Mouse (Mus musculus) C2C12 (cell line): ENCODE results near the gene Sh3bp1. TPM values are rescaled to one million over a fixed set of nuclear protein-coding genes. Genes with fewer than 3 reads are reported as not detected.
A peak's percentile ranks its signal among the peaks of the same experiment; 100 is the strongest.
"Not testable (repeated sequence)": the region's sequence is repeated elsewhere in the genome, so short reads cannot be mapped to it uniquely, and the experiment has no call there.

Experiments used
- H3K27me3 ChIP-seq: one replicate; pipeline ENCODE4 v1.6.1; 2011; ENCODE audit not compliant: control insufficient read depth, insufficient read depth, insufficient read length
- H3K36me3 ChIP-seq: one replicate; pipeline ENCODE4 v1.6.1; 2011; ENCODE audit not compliant: control insufficient read depth, insufficient read depth
- H3K4me3 ChIP-seq: one replicate; pipeline ENCODE4 v1.5.1; 2011; ENCODE audit warnings: mild to moderate bottlenecking, control low read depth; ENCODE audit not compliant: poor library complexity, insufficient read depth, severe bottlenecking
- H3K79me2 ChIP-seq: one replicate; pipeline ENCODE4 v1.6.1; 2011; ENCODE audit not compliant: control insufficient read depth, insufficient read depth
- H3K79me3 ChIP-seq: one replicate; pipeline ENCODE4 v1.6.1; 2011; ENCODE audit warnings: low read depth, control low read depth
- H3ac ChIP-seq: one replicate; pipeline ENCODE3; 2011; ENCODE audit warnings: low read depth; ENCODE audit not compliant: control insufficient read depth, insufficient read length
- CEBPB ChIP-seq: IDR thresholded peaks from one replicate; pipeline ENCODE4 v1.6.1; 2011; ENCODE audit warnings: low read depth, mild to moderate bottlenecking, control low read depth, moderate library complexity
- CTCF ChIP-seq: IDR thresholded peaks from one replicate; pipeline ENCODE4 v1.5.1; 2011; ENCODE audit not compliant: control insufficient read depth, insufficient read depth, insufficient read length
- FOSL1 ChIP-seq: IDR thresholded peaks from one replicate; pipeline ENCODE4 v1.8.0; 2011; ENCODE audit warnings: mild to moderate bottlenecking, low read length; ENCODE audit not compliant: poor library complexity, insufficient read depth, severe bottlenecking
- MAX ChIP-seq: IDR thresholded peaks from one replicate; pipeline ENCODE4 v1.6.1; 2011; ENCODE audit warnings: mild to moderate bottlenecking, control low read depth
- MYOD1 ChIP-seq: IDR thresholded peaks from one replicate; pipeline ENCODE4 v1.6.1; 2011; ENCODE audit warnings: low read depth; ENCODE audit not compliant: control insufficient read depth, insufficient read length
- MYOG ChIP-seq: IDR thresholded peaks from one replicate; pipeline ENCODE4 v1.6.1; 2011; ENCODE audit not compliant: control insufficient read depth, insufficient read length; ENCODE audit errors: extremely low read depth
- USF1 ChIP-seq: IDR thresholded peaks from one replicate; pipeline ENCODE4 v1.6.1; 2011; ENCODE audit warnings: low read depth, mild to moderate bottlenecking, control low read depth, moderate library complexity
- polyA plus RNA-seq: library from polyadenylated mRNA; unstranded; fragments of >200 nt; fragmentation: generic; extraction: Trizol; gene quantifications from one replicate; pipeline ENCODE4 v1.2.1, GENCODE M21; 2012; ENCODE audit warnings: missing spikeins

The Sh3bp1 gene
- polyA plus RNA-seq, 1 experiment, result 23.4 TPM

- Histone ChIP-seq H3K36me3 (peaks cover 12% of the 10 kb centered on the region), H3K79me3 (peaks cover 6% of the 10 kb centered on the region), H3K27me3 (no peaks in the 10 kb centered on the region), H3ac (no peak overlapping the region), H3K4me3 (peak overlapping the region; percentile 98), H3K79me2 (peaks cover 26% of the 10 kb centered on the region)
- no peak for TF ChIP-seq USF1
- TF ChIP-seq MYOD1, result no peak
- no peak for TF ChIP-seq FOSL1
- TF ChIP-seq CTCF, result peak; percentile 56
- no peak for TF ChIP-seq MYOG
- no peak for TF ChIP-seq CEBPB
- TF ChIP-seq MAX, result peak; percentile 24
These were observed 23.3 kb upstream of the Sh3bp1 start for GRCm38 (mm10) chr15:78876258-78876696.

GRCm38 (mm10) chr15:78876991-78877809 lies 22.4 kb upstream of the Sh3bp1 start, which contains the start of gene Gga1:
Gene Gga1 (plus strand): TSS chr15:78877190.
- peaks cover 22% of the 10 kb centered on the region for H3K36me3 ChIP-seq
- H3K79me3 ChIP-seq, result peaks cover 6% of the 10 kb centered on the region
- H3K4me3 ChIP-seq, result peak within 1 kb of the TSS; percentile 98
- H3K27me3 ChIP-seq, result no peaks in the 10 kb centered on the region
- TF ChIP-seq USF1 (no peak), MAX (peak; percentile 60), CTCF (peak; percentile 30)
- peak within 1 kb of the TSS; percentile 66 for H3ac ChIP-seq
- peaks cover 26% of the 10 kb centered on the region for H3K79me2 ChIP-seq

GRCm38 (mm10) chr15:78877810-78878390 lies 21.7 kb upstream of the Sh3bp1 start:
- Histone ChIP-seq H3K27me3 (no peaks in the 10 kb centered on the region), H3K36me3 (peaks cover 28% of the 10 kb centered on the region), H3K79me2 (peaks cover 26% of the 10 kb centered on the region), H3K79me3 (peaks cover 6% of the 10 kb centered on the region), H3K4me3 (peak overlapping the region; percentile 98), H3ac (peak overlapping the region; percentile 66)
- no peak for TF ChIP-seq MAX
- TF ChIP-seq CTCF, result no peak
- TF ChIP-seq FOSL1, result no peak
- no peak for TF ChIP-seq MYOG
- no peak for TF ChIP-seq USF1
- TF ChIP-seq CEBPB, result no peak
- no peak for TF ChIP-seq MYOD1

GRCm38 (mm10) chr15:78878792-78879516 lies 20.6 kb upstream of the Sh3bp1 start:
- H3K27me3 ChIP-seq, H3ac ChIP-seq, H3K79me3 ChIP-seq, H3K4me3 ChIP-seq: not testable (repeated sequence)
- H3K79me2 ChIP-seq, result peaks cover 26% of the 10 kb centered on the region
- H3K36me3 ChIP-seq, result peaks cover 38% of the 10 kb centered on the region

GRCm38 (mm10) chr15:78880432-78880831 lies 19.1 kb upstream of the Sh3bp1 start:
- Histone ChIP-seq H3K79me3 (peaks cover 6% of the 10 kb centered on the region), H3K79me2 (peaks cover 26% of the 10 kb centered on the region), H3K4me3 (no peak overlapping the region), H3K27me3 (no peaks in the 10 kb centered on the region), H3K36me3 (peaks cover 51% of the 10 kb centered on the region), H3ac (no peak overlapping the region)
- no peak for TF ChIP-seq MYOG
- no peak for TF ChIP-seq CTCF
- TF ChIP-seq FOSL1, result no peak
- TF ChIP-seq MYOD1, result no peak
- TF ChIP-seq MAX, result no peak
- TF ChIP-seq USF1, result no peak
- no peak for TF ChIP-seq CEBPB

- no peak for TF ChIP-seq MAX
- TF ChIP-seq MYOG, result no peak
- no peak for TF ChIP-seq USF1
- no peak for TF ChIP-seq FOSL1
- TF ChIP-seq CEBPB, result no peak
- TF ChIP-seq MYOD1, result no peak
- no peak for TF ChIP-seq CTCF
- Histone ChIP-seq H3K79me3 (peaks cover 6% of the 10 kb centered on the region), H3K27me3 (no peaks in the 10 kb centered on the region), H3K4me3 (no peak overlapping the region), H3K79me2 (peaks cover 26% of the 10 kb centered on the region), H3ac (no peak overlapping the region), H3K36me3 (peaks cover 61% of the 10 kb centered on the region)
These were observed 17.7 kb upstream of the Sh3bp1 start for GRCm38 (mm10) chr15:78881828-78882227.
